Mouse (Mus musculus): ENCODE measurements around the gene Brca1.
"Not testable (repeated sequence)": the region's sequence is repeated elsewhere in the genome, so short reads cannot be mapped to it uniquely, and the experiment has no call there.

The Brca1 gene

DNA sequence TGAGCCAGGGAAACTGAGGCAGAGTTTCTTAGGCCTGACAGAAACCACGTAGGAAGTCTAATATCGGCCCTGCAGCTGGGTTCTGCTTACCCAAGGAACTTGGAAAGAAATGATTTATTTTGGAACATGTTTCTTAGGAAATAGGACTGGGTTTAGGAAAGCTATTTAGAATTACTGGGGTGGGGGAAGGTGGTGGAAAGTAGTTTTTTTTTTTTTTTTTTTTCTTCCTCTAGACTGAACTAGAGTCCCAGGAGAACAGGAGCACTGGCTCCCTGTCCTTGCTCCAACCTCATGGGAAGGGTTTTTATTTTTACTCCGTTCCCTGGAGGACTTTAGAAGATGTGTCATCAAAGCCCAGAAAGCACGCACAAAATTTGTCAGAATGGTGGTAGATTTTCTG, 82.6 kb downstream of the Brca1 start:
- no peak for DNase-seq (ENCODE audit: low spot score)

DNA sequence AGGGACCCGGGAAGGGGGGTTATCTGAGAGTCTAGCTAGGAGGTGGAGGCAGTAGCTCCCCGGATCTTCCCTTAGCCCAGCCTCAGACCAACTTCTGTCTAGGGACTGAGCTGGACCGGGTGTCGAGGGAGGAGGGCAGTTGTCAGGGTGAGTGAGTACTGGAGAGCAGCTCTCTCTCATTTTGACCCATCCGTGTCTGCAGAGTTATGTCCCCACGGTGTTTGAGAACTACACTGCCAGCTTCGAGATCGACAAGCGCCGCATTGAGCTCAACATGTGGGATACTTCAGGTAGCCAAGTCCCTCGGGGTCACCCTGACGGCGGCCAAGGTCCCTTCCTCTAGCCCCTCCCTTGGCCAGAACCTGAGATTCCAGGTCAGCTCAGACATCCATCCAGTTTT, 83.0 kb downstream of the Brca1 start:
- DNase-seq (ENCODE audit: low spot score): no peak

DNA sequence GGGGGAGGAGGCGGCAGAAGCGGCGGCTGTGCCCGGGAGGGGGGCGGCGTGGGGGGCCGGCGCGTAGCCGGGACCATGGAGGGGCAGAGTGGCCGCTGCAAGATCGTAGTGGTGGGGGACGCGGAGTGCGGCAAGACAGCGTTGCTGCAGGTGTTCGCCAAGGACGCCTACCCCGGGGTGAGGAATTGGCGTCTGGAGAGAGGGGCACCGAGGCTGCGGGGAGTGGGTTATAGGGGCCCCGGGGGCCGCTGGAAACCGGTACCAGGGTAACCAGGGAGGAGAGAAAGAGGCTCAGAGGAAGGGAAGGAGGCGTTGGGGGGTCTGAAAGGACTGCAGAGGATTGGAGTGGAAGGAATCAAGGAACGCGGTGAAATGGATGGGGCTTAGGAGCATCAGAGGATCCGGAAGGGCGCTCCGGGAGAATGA, 83.5 kb downstream of the Brca1 start:
- DNase-seq (ENCODE audit: low spot score): no peak

DNA sequence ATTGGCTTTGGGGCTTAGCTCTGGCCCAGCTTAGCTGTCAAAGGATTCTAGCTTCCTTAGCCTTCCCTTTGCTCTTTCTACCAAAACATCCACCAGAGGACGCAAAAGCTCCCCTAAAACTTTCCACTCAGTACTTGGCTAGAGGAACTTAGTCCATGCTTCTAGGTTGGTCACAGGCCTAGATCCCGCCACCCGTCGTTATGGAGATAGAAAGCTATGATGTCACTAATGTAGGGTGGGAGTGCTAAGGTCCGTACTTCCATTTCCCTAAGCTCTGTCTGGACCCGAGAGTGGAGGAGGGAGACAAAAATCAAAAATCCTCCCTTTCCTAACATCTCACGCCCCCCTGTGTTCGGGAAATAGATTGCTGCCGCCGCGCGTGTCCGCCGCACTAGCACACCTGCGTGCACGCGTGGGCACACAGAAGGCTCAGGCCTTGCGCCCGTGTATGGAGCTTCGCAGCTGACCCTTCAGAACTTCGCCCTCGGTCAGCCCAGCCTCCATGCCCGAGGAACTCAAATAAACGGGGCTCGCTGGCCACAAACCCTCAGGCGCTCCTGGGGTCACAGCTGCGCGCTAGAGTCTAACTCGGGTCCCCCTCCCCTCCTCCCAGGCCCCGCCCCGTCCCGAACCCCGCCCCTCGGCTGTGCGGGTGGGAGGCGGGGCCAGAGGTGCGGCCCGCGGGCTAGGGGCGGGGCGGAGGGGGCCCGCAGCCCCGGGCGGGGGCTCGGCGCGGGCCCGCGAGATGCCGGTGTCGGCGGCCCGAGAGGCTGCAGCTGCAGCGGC, 84.1 kb downstream of the Brca1 start:
- peak; percentile 84 for DNase-seq (ENCODE audit: low spot score)

DNA sequence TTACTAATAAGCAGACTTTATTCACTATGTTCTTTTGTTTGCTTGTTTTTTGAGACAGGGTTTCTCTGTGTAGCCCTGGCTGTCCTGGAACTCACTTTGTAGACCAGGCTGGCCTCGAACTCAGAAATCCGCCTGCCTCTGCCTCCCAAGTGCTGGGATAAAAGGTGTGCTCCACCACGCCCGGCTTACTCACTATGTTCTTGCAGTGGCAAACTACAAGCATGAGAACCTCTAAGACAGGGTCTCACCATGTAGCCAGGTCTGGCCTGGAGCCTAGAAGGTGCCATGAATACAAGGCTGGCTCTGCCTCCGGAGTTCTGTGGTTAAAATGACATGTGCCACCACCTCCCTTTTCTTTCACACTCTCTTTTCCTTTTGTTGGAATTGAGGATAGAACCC, 85.2 kb downstream of the Brca1 start:
- DNase-seq (ENCODE audit: low spot score): not testable (repeated sequence)

DNA sequence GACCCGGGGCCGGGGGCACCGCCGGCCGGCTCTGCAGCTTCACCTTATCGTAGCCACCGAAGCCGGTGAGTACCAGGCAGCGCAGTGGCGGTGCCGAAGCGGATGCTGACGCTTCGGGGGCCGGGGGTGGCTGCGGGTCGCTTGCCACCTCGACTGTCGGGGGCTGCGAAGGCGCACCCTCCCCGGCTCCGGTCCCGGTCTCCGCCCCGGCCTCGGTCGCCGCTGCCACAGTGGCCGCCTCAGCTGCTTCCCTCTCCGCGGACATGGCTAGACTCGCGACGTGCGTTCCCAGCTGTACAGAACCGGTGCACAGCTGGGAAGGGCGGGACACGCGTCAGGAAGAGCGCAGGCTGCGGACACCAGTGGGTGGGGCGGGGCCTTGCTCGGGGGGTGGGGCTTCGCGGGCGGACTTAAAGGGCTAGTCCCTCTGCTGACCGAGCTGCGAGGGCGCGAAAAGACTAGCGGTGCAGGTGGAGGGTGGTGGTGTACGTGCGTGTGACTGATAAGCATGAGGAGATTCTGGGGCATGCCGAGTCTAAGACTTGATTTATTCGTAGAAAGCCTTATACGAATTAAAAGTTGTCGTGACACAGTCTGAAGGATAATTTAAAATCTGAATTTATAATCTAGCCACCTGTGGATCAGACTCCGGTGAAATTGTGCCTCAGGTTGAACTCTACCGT, 85.7 kb downstream of the Brca1 start, which contains the start of gene Vat1:
Gene Vat1 (minus strand): TSS at position 362 of the 683 bp plus-strand sequence.
- DNase-seq (ENCODE audit: low spot score): peak; percentile 67

DNA sequence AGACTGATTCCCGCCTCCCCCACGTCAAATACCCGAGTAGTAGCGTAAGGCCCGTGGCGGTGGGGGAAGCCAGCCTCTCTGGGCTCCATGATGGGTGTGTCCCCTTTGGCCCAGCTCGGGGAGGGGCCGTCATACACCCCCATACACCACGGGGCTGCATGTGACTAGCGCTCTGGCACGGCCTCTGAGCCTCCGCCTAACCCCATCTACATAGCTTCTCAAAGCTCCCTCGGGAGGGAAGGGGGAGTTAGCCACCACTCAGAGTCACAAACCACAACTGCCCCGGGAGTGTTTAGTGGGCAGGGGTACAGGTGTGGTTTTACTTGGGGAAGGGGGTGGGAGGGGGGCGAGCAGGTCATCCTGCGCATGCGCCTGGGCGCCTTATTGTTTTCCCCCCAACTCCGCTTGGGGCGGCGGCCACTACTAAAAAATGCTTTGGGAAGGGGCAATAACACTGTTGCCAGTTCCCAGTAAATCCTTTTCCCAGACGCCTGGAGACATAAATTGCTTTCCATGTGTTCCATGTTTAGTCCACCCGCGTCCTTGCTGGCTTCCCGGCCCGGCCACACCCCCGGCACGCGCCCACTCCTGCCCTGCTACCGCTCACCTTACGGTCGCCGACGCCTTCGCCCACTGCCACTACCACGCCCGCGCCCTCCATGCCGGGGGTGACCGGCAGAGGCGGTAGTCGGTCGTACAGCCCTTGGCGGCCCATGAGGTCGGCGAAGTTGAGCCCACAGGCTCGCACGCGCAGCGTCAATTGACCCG, 86.5 kb downstream of the Brca1 start:
- DNase-seq (ENCODE audit: low spot score): peak; percentile 71

DNA sequence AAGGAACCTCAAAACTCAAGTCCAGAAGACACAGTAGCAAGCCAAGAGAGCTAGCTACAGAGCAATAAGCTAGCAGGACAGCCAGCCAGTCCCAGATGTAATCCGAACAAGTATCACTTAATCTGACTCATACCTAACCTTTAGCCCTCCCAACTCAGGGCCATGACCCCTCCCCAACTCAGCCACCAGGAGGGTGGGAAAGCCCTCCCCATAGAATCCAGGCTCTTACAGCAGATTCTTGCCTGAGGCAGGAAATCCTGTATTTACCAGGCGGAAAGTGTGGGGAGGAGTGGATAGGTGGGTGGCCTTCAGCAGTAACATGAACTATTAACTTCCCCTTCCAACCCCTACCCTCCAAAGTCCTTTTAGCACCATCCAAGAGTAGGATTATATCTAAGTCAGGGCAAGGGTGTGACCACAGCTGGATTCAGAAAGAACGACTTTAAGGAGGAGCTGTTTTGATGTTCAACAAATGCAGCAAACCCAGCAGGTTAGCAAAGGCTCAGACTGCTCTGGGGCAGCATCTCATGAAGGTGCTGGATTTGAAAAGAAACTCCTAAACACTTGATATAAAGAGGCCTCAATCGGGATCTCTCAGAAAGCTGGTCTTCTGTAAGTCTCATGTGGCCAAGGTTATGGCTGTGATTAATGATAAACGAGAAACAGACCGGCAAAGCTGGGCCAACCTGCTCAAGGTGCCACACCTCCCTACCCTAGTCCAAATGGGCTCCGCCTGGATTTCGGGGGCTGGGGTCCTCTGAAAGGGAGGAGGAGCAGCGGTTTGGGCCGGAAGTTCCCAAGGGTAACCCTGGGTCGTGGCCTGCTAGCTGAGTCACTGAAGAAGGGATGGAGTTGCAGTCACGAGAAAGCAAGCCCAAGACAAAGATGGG, 87.3 kb downstream of the Brca1 start, which contains the start of gene Rnd2:
Gene Rnd2 (plus strand): TSS at position 789 of the 890 bp plus-strand sequence.
- peak; percentile 64 for DNase-seq (ENCODE audit: low spot score)

DNA sequence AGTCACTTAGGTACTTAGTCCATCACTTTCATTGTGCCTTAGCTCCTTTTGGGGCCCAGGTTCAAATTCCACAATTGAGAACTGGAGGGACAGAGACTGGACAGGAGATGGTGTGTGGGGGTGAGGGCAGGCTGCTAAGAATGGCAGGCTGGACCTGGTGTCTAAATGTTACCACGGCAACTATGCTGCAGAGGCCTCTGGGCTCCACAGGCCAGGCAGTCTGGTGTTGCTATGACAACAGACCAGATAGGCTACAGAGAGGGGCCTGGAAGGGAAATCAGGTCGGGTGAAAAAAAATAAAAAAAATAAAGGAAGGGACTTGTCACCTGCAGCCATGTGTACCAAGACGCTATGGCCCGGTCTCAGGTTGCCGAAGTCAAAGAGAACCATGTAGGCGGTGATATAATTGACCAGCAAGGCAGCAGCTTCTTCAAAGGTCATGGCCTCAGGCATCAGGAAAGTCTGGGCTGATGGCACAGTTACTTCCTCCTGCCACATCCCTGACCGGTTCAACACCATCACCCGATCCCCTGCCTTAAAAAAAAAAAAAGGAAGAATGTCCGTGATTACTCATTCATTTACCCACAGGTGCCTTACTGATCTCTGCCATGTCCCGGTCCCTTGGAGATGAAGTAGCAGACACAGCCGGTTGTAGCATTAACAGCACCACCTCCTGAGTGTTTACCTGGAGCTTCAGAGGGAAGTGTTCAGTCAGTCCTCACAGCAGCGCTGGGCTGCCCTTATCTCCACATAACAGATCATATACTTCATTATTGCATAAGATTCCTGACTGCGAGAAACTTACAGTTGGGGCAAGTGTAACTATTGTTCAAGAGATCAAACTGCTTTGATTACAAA, 88.9 kb downstream of the Brca1 start:
- DNase-seq (ENCODE audit: low spot score): no peak

DNA sequence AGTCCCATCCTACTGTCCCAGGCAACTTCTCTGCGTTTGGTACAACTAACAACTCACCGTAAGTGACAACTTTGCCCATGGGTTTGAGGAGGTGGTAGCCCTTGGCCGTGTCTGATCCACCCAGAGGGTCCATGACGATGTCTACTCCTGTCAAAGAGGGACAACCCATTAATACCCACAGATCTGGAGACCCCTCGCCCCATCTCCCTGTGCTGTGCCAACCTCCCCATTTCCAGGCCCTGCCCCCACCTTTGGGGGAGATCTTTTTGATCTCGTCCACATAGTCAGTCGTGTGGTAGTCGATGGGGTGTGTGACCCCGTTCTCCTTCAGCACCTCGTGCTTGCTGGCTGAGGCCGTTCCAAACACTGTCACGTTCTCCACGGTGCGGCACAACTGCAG, 89.6 kb downstream of the Brca1 start:
- DNase-seq (ENCODE audit: low spot score): no peak

DNA sequence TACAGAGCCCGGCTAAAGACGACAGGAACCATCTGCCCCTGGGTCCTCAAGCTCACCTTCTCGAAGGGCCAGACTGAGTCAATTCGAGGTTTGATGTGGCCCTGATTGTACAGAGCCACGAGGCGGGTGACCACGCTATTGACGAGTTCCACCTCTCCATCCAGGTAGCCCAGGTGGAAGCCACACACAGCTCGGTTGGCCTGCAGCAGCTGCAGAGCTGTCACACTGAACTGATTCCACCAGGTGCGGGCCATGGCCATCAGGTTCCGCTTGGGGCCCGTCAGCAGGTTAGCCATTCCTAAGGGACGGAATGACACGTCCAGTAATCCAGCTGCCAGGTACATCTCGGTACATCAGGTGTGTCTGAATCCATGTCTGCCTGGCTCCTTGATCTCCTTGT, 91.4 kb downstream of the Brca1 start:
- DNase-seq (ENCODE audit: low spot score): no peak

DNA sequence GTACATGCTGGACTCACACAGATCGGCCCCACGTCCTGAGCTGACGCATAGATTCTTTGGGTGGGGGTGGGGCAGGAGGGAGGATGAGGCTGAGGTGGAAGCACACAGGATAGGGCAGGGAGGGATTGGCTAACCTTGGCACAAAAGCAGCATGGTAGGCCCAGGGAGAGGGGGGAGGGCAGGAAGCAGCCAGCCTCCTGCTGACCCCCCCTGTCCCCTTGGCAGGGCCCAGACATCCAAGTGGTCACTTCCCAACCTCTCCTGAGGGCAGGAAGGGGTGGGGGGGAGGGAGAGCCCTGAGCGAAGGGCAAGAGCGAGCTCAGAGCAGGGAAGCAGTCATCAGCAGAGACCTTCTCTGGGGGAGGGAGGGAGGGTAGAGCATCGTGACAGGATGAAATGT, 92.0 kb downstream of the Brca1 start:
- no peak for DNase-seq (ENCODE audit: low spot score)

DNA sequence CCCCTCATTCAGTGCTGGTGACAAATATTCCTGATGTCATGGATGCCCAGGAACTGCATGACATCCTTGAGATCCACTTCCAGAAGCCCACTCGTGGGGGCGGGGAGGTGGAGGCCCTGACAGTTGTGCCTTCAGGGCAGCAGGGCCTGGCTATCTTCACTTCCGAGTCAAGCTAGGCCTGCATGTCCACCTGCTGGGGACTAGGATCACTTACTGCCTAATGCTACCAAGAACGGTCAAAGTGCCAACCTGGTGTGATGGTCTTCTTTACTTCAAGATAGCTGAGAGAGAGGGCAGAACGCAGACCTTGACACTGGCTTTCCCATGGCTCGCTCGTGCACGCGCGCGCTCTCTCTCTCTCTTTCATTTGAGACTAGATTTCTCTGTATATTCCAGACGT, 93.5 kb downstream of the Brca1 start:
- no peak for DNase-seq (ENCODE audit: low spot score)

DNA sequence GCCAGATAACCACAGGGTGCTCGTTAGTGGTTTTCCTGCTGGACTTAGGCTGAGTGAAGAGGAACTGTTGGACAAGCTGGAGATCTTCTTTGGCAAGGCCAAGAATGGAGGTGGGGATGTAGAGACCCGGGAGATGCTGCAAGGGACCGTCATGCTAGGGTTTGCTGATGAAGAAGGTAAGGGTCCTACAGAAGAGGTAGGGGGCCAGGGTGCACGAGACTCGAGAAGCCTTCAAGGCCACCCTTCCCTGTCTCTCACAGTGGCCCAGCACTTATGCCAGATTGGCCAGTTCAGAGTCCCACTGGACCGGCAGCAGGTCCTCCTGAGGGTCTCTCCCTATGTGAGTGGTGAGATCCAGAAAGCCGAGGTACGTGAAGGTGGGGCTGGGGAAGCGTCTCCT, 94.1 kb downstream of the Brca1 start:
- no peak for DNase-seq (ENCODE audit: low spot score)

DNA sequence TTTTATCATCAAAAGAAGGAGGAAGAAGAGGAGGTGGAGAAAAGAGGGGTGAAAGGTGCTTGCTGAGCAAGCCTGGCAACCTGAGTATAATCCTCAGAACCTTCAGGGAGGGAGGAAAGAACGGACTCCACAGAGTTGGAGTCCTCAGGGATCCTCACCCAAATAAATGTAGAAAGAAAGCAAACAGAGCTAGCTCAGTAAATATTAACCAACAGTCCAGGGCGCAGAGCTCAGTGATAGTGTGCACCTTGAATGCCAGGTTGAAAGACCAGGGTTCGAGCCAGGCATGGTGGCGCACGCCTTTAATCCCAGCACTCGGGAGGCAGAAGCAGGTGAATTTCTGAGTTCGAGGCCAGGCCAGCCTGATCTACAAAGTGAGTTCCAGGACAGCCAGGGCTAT, 96.1 kb downstream of the Brca1 start:
- no peak for DNase-seq (ENCODE audit: low spot score)

DNA sequence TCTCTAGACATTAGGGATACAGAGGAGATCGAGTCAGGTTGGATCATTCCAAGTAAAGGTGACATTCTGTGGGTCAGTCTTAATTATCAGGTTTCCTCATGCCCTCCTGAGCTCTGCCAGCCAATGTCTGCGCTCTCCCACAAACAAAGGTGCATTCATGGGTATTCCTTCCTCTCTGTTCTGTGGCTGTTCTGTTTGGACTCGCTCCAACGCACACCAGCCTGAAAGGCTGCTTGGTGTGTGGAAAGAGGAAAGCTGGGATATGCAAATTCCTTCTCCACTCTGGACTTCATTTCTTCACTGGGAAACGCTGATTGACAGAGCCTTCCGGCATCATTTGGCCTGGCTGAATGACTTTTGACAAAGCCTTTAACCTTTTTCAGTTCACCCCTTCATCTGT, 97.1 kb downstream of the Brca1 start:
- no peak for DNase-seq (ENCODE audit: low spot score)

DNA sequence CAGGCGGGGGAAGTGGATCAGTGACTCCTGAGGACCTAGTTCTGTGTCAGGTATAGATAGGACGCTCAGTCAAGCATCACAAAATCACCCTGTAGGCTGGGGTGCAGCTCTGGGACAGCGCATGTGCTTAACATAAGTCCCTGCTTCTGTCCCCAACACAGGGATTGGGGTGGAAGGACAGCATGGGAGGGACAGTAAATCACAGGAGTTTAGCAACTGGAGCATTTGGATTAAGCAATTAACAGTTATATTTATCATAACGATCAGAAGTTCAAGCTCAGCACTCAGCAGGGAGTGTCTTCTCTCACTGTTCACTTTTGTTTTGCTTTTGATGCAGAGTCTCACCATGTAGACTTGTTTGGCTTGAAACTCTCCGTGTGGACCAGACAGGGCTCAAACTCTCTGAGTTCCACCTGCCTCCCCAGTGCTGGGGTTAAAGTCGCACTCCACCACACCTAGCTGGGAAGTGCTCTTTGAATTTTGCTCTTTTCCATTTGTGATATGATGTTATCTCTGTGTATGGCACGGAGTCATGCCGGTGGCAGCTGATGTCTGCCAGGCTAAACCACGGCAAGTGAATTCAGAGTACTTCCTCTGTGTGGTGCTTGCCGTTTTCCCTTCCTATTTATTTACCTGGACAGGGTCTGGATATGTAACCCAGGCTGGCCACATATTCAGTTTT, 99.5 kb downstream of the Brca1 start:
- DNase-seq (ENCODE audit: low spot score): no peak

DNA sequence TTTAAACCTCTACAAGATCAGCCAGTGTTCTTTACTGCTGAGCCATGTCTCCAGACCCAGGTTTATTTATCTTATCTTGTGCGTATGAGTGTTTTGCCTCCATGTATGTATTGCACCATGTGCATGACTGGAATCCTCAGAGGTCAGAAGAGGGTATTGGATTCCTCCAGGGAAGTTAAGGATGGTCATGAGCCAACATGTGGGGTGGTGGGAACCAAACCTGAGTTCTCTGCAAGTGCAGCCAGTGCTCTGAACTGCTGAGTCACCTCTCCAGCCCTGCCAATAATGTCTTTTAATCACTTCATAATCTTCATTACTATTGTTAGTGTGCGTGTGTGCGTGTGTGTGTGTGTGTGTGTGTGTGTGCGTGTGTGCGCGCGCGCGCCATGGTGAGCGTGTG, 100.2 kb downstream of the Brca1 start:
- DNase-seq (ENCODE audit: low spot score): no peak

DNA sequence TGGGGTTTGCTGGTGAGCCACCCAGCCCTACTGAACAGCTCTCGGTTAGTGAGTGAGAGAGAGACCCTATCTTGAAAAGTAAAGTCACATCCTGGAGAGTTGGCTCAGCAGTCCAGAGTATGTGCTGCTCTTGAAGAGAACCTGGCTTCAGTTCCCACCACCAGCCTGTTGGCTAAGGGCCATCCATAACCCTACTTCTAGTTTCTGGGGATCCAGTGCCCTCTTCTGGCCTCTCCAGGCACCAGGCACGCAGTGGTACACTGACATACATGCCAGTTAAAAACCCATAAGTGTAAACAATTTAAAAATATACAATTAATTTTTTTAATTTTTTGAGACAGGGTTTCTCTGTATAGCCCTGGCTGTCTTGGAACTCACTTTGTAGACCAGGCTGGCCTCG, 101.4 kb downstream of the Brca1 start:
- no peak for DNase-seq (ENCODE audit: low spot score)

DNA sequence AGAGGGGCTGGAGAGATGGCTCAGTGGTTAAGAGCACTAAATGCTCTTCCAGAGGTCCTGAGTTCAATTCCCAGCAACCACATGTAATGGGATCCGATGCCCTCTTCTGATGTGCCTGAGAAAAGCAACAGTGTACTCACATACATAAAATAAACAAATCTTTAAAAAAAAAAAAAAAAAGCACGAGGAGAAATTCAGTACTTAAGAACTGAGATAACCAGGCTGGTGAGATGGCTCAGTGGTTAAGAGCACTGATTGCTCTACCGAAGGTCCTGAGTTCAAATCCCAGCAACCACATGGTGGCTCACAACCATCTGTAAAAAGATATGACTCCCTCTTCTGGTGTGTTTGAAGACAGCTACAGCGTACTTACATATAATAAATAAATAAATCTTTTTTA, 102.2 kb downstream of the Brca1 start:
- DNase-seq (ENCODE audit: low spot score): not testable (repeated sequence)

Data from lung, postnatal 25 days (tissue).